Mouse (Mus musculus) cortical plate, adult 2 months (tissue): Measurements from ENCODE around the gene Ankra2.

ENCODE experiments used
- CTCF ChIP-seq: fragments of 200-500 bp; IDR thresholded peaks from 2 replicates; pipeline ENCODE4 v1.5.1; 2011; ENCODE audit warnings: mild to moderate bottlenecking, control low read depth, low read length; ENCODE audit not compliant: insufficient read depth; ENCODE audit errors: extremely low read depth
- POLR2A ChIP-seq: fragments of 200-500 bp; IDR thresholded peaks from 2 replicates; pipeline ENCODE4 v1.6.1; 2011; ENCODE audit warnings: mild to moderate bottlenecking, low read length, control low read depth; ENCODE audit not compliant: insufficient read depth; ENCODE audit errors: extremely low read depth

DNA sequence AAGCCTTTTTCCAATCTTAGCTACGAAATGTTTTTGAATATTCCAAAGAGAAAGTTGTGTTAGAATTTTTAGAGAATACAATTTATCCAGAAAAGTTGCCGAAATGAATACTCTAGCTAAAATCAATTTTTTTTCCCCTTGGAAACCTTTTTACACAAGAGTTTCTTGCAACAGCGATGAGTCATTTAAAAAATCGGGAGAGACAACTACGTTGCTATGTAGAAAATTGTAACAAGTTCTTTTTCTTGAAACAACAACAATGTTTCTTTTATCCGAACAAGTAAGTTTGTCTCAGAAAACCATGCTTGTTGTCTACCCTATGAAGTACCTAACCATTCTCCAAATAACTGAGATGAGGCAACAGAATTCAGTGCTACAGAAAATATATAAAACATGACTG, 55.0 kb downstream of the Ankra2 start:
- TF ChIP-seq POLR2A (no peak), CTCF (no peak)
